Mouse (Mus musculus) adrenal gland, adult (tissue): ENCODE data around the gene Cd9.

ENCODE experiments used
- DNase-seq, 2 experiments: peaks; one replicate each; pipeline ENCODE4 v3.0.0; 2022 to 2023; ENCODE audit warnings: low spot score in 1 of 2; ENCODE audit not compliant: inconsistent age in 2 of 2

The Cd9 gene

DNA sequence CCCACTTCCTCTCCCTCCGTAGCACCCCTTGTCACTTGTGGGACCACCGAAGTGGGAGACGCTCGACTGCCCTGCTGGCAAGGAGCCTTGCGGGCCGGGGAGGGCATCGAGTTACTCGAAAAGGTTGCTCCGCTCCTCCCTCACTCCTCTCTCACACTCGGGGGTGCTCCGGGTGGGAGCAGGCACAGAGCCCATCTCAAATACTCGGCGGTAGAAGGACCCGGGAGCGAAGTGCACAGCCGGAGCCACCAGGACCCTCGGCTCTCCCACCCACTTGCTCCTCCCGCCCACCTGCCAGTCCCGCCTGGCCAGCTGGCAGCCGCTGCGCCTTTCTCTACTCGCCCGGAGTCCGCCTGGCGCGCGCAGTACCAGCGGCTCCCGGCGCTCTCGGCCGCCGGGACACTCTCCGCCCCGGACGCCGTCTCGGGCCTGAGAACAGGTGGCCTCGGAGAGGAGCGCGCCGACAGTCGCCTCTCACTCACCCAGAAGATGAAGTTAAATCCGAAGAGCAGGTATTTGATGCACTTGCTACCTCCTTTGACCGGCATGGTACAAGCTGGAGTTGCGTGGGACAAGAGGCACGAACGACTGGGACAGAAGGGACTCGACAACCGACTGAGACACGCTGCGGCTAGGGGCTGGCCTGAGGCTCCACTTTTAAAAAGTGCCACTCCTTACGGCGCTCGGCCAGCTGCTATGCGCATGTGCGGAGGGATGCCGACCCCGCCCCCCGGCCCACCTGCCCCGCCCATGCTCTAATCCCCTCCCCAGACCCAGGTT is at the start of gene Cd9:
Gene Cd9 (minus strand): TSS at position 700 of the 780 bp plus-strand sequence.
- peak; percentile 83 to 94 for DNase-seq

DNA sequence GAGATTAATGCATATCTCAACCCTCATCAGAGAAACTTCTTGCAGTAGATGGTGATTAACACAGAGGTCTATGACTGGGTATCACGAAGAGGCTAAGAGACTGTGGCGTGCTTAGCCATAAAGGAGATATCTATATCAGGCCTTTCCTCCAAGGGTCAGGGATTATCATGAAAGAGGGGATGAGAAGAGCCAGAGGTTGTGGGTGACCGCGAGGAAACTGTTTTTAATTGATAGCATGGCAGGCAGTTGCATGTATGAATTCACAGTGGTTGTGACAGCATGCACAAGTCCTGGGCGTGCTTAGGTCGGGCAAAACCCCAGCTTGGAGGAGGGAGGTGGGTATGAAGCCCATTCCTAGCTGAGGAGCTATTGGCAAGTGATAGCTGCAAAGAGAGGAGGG is 46.7 kb upstream of the Cd9 start:
- DNase-seq = no peak

DNA sequence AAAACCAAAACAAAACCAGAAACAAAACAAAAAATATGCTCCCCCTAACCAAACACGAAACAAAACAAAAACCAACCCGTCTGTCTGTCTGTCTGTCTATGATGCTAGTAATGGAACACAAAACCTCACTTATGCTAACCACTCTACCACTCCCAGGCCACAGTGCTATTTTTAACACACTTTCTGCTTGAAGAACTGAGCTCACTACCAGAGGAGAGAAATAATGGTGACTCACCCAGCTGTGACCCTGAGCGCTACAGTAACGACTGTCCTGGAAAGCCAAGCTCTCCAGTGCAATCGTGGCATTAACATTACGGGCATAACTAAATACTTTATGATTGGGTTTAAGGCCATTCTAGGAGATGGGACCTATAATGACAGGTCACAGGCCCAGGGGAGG is 46.2 kb upstream of the Cd9 start:
- peak; percentile 44 to 82 for DNase-seq

DNA sequence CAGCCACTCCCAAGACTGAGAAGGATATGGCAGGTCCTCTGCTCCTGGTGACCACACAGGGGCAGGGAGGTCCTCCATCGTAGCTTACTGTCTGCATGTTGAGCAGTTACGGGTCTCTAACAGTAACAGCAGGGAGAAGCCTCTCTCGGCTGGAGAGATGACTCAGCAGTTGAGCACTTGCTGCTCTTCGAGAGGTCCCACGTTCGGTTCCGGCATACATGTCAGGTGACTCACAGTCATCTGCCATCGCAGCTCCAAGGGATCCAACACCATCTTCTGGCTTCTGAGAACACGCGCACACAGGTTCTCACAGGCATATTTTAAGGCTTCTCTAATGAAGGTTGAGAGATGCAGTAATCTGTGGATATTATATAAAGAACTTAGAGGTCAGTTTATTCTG is 45.6 kb upstream of the Cd9 start:
- DNase-seq = no peak

DNA sequence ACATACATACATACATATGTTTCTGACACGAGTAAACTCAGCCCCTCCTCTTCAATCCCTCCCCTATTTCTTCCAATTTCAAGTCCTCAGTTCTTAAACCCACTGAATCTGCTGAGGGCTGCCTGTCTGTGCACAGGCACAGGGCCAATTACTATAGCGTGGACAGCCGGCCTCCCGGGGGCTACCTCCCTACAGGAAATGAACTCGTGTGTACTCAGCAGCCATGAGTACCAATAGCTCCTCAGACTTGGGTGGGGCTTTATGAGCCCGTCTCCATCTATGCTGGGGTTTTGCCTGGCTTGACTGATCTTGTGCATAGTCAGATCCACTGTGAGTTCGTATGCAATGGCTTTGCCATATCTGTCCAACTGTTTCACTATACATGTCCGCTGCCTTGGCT is 44.8 kb upstream of the Cd9 start:
- no peak for DNase-seq

DNA sequence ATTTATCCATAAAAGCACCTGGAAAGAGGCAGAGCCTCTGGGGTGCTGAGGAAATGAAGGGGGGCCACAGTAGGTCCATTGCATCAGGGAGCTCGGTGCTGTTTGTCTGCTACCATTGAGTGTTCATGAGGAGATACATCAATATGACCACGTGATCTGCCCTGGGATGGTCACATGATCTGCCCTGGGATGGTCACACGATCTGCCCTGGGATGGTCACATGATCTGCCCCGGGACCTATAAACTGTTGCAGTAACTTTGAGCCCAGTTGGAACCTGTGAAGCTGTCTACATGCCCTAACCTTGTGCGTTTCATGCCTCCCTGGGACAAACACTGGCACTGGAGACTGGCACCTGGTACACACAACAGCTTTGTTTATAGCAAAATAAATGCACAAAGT is 43.9 kb upstream of the Cd9 start:
- DNase-seq = no peak

DNA sequence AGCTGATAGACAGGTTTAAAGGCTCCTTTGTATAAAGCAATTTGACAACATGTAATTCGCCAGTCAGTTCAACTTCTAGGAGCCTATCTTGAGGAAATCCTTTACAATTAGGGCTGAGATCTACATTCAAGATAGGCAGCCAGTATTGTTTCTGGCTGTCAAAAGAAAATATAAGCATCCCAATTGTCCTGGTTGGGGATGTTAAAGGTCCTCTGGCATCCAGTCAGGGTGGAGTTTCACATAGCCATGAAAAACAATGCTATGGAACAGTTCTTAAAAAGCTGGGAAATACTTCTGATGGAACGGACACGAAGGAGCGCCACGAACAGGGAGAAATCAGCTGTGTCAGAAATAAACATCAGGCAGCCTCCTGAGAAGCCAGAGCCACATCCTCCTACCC is 40.4 kb upstream of the Cd9 start:
- no peak for DNase-seq

DNA sequence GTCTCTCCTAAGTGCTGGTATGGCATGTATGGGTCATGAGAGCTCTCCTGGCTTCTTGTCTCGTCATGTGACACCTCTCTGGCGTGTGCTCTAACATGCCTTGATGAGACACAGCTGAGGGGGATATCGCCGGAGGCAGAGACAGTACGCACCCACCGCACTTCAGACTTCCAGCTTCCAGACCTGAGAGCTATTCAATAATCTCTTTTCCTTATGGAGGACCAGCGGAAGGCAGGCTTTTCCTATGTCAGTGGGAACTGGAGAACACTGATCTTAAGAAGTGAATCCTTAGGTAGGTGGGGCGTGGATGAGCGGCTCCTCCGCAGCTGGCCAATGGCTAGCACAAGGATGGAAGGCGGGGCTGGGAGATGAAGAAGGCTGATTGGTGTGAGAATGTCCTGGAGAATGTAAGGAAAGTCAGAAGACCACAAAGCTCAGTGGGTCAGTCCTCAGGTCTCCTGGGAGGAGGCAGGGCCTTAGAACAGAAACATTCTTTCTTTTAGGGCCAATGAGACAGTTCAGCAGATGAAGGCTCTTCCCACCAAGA is 38.6 kb upstream of the Cd9 start:
- DNase-seq = no peak

DNA sequence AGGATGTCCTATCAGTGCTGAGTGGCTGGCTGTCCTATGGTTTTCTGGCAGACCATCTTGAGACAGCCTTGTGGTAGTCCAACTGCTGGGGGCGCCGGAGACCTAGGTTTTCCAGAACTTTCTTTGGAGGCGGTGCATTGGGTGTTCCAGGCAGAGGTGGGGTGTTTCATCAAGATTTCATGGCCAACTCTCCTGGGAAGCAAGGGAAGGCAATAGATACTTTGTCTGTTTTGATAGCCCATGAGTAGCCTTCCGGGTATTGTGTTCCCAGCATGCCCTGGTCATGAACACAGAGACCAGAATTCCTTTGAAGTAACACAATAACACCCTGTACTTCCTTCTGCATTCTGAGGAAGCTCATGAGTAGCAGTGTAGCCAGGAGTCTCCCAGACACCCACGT is 34.9 kb upstream of the Cd9 start:
- peak; percentile 42 to 64 for DNase-seq

DNA sequence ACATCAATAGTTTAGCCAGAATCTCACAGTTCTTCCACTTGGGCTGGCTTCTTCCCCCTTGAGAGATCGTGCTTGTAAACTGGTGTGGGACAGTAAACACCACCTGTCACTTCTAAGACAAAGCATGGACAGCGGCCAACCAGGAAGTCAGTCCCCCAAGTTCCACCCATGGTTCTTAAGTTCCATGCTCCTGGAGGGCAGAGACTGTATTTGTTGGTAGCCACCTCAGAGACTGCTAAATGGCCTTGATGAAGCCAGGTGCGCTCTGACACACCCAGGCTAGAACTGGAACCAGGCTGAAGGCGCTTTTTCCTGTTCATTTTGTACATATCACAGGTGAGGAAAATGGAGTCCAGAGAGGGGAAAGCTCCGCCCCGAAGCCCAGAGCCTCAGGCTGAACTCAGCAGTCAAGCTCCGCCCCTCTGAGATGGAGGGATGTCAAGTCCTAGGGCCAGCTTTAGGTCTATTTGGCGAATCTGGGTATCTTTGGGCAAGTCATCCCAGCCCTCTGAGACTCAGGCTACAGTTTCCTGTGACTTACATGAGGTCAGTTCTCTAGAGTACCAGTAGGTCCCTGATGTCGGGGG is 34.1 kb upstream of the Cd9 start:
- DNase-seq = no peak

DNA sequence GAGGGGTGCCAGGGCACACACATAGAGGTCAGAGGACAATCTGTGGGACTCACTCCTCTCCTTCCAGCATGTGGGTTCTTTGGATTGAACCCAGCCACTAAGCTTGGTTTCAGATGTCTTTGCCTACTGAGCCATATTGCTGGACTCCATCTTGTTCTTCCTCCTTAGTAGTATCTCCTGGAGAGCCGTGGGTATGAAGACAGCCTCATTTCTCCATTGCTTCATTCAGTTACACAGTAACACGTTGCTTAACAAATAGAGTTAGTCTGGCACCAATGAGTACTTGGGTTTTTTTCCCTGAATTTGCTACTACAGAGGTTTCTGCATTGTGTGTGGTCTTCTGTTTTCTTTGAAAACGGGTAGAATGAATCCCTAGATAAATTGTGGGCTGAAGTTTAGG is 31.5 kb upstream of the Cd9 start:
- no peak for DNase-seq

DNA sequence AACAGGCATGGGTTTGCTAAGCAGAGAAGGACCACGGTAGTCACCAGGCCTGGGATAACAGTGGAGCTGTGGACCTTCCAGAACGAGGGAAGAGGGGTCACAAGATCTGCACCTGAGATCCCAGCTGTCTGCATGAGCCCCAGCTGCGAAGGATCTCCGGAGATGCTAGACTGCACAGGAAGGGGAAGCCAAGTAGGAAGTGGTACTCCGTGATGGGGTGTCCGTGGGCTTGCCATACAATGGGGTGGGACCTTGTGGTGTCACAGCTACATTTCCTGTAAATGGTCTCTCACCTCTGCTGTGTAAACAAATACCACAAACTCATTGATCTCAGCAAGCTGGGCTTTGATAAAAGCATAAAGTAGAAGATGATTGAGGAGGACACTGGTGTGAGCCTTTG is 29.4 kb upstream of the Cd9 start:
- DNase-seq = no peak

DNA sequence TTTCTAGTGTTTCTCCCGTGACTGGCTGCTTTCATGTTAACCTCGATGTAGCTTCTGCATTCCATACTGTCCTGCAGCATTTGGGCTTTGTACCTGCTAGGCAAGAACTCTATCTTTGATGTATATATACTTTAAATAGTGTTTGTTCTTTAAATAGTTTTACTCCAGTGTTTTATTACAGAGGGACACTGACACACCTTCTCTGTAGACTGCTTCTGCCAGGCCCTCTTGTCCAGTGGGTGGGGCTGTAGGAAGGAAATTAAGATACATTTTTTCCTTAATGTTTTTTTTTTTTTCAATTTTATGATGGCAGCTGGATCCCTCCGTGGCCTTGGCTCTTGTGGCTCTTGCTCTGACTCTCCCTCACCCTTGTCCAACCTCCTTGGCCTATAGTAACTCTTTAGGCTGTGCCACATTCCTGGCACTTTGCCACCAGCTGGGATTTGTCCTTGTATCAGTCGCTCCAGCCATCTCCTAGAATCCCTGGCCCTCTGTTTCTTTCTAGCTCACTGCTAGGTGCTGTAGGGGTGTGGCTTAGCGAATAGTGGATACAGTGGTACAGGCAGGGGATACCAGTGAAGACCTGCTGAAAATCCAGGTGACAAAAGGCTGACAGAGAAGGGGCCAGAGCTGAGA is 27.1 kb upstream of the Cd9 start:
- no peak for DNase-seq

DNA sequence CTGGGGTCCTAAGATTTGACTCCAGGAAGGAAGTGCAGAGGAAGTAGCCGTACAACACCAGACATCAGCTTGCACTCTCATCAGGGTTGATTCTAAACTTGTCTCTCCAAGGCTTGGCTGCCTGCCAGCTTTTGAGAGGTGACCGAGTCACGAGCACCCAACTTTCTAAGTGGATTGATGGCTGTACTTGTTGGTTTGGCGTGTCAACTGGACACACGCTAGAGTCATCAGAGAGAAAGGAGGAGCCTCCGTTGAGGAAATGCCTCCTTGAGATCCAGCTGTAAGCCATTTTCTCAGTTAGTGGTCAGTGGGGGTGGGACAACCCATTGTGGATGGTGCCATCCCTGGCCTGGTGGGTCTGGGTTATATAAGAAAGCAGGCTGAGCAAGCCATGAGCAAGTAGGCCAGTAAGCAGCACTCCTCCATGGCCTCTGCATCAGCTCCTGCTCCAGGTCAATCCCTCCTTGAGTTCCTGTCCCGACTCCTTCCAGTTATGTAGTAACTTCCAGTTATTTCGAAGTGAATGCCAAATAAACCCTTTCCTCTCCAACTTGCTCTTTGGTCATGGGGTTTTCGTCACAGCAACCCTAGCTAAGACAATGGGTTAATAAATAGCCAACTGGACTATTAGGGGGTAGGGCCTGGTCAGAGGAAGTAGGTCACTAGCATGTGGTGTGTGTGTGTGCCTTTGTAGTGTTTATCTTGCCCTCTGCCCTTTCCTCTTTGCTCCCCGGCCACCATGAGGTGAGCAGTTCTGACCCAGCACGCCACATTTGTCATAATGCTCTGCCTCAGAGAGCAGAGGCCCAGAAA is 21.1 kb upstream of the Cd9 start:
- DNase-seq = peak; percentile 30 to 56

DNA sequence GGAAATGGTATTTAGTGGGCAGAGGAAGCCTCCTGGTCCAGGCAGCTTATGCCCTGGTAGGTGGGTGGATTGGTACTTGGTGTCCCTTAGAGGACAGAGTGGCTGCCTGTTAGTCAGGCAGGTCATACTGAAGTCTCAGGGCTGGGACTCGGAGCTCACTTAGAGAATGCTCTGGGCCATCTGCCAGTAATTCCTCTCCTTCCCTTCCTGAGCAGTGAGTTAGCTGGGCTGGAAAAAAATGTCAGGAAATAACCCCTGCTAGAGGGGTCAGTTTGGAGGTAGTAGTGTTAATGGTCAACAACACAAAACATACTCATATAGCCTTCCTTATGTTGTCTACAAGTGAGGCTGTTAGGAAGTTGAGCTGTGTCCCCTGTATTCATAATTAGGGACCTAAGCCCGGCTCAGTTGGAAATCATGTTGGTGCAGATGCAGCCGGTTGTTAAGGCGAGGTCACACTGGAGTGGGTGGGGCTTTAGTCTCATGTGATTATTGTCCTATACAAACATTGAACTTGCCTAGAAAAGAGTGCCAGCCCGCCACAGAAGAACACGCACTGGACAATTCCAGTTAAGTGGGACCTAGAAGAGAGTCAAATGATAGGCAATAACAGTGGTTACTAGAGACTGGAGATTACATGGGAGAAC is 18.5 kb upstream of the Cd9 start:
- DNase-seq = peak; percentile 52 to 66

DNA sequence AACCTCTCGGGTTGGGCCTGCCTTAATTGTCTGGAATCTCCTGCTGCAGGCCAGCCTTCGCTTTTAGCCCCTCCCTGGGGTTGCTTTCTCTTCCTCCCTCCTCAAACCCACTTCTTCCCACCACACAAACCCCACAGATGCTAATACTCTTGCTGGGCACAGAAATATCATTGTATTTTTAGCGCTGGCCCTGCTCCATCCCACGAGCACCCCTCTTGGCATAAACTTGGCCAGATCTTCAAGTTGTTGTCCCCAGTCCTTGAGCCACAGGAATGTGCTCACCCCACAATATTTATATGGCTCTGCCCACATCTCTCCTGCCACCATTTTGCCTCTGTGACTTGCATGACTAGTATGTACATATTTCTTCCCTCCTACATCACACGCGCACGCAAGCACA is 16.6 kb upstream of the Cd9 start:
- DNase-seq = no peak

DNA sequence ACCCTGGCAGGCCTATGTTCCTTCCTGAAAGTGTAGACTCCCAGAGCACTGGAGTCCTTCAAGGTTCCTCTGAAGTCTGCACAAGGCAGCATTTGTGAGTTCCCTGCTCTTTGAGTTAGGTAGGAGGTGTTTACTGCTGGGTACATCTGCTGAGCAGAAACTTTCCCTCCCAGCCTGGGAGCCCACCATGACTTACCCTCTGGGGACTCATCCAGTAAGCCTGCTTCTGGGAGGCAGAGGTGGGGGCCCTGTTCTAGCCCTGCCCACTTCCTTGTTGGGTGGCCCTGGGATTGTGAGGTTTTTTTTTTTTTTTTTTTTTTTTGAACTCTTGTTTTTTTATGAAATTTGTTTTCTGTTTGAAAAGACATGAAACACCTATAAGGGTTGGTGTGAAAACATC is 16.1 kb upstream of the Cd9 start:
- no peak for DNase-seq

DNA sequence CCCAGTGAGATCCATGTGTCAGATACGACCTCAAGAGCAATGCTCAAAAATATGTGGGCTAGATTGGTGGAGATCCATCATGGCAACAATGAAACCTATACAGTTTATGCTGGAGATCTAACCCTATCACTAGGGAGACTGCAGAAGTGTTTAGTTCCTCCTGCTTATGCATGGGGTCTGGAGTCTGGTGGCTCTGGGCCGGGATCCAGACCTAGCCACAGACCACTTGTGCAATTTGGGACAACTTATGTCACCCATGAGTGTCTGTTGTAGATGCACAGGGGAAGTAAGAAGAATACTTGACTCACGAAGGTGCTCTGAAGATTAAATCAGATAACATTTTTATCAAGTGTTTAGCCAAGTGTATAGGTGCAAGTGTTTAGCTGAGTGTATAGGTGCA is 15.2 kb upstream of the Cd9 start:
- no peak for DNase-seq

DNA sequence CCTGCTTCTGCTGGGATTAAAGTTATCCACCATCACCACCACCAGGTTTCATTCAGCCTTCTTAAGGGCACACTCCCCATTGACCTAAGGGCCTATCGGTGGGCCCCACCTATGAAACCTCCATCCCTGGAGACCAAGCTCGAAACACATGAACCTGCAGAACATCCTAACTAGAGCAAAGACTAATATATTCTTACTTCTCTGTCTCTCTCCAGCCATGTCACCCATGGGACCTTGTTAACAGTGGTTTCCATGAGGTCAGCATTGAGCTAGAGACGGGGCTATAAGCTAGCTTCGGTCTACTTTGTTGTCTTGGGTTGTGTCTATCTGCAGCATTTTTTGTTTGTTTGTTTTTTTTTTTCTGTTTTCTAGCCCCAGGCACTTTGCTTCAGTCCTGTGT is 11.8 kb upstream of the Cd9 start:
- DNase-seq = no peak

DNA sequence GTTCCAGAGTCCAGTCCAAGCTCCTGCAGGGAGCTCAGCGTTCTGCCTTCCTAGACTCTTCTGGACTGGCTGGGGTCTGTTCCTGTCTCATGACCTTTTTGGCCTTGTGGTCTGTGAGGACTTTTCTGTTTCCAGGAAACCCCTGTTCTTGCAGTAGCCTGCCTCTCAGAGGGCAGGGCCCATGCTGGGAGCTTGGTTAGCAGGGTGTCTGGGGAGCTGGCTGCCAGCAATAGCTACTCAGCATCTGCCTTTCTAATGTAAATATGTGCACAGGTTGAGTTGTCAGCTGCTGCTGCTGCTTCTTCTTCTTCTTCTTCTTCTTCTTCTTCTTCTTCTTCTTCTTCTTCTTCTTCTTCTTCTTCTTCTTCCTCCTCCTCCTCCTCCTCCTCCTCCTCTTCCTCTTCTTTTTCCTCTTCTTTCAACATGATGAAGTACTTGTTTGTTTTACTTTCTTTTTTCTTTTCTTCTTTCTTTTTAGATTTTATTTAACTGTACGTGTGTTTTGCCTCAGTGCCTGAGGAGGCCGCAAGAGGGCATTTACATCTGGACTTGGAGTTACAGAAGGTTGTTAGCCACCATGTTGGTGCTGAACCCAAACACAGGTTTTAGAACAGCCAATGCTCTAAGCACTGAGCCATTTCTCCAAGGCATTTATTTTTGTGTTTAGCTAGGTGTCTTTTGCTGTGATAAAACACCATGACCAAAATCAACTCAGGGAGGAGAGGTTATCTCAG is 10.2 kb upstream of the Cd9 start:
- no peak for DNase-seq
